Comparison of ENCODE assay signal across 24 mouse cellular contexts in genomic region chr14:61696886-61697554, GRCm38 (mm10).
DNase-seq lines count a peak whose midpoint lies in the region; ATAC-seq and TF ChIP-seq lines count a peak whose summit lies in the region.
"Had no signal": no experiment of that assay in that cellular context is flagged by ENCODE, and none has a peak within 500 bp of the region (broad histone marks: within the 10 kb centered on the region; RNA-seq: fewer than 3 reads in every experiment).

No protein-coding gene starts in this region.

- TF ChIP-seq POLR2A in liver, adult 2 months (IDR thresholded peaks at IDR 0.05; ENCODE audit: extremely low read depth, insufficient read depth, low read length): no peak
- no peak for TF ChIP-seq POLR2A in CH12.LX (IDR thresholded peaks at IDR 0.05; ENCODE audit: low read depth, low read length)
- no peak for TF ChIP-seq POLR2A in bone marrow macrophage, adult 2 months (IDR thresholded peaks at IDR 0.05; ENCODE audit: borderline replicate concordance, low read depth, low read length)

- no peak for ATAC-seq in frontal cortex, adult (ENCODE audit: low TSS enrichment)
- ATAC-seq: forebrain, embryonic 16.5 days; hindbrain, embryonic 16.5 days; intestine, embryonic 16.5 days had no signal

- TF ChIP-seq RAD21 in CH12.LX (IDR thresholded peaks at IDR 0.05; ENCODE audit: low read depth, low read length): no peak

- no peaks in the 10 kb centered on the region for H3K9me3 ChIP-seq in CH12.LX (replicated peaks; ENCODE audit: low read length)
- H3K9me3 ChIP-seq: embryonic facial prominence, embryonic 12.5 days; heart, embryonic 10.5 days; limb, embryonic 13.5 days; neural tube, embryonic 13.5 days had no signal

- peak overlapping the region; percentile 37 for H3K4me2 ChIP-seq in CH12.LX (ENCODE audit: insufficient read depth, low read depth, poor library complexity, severe bottlenecking)
- H3K4me2 ChIP-seq: embryonic facial prominence, embryonic 12.5 days; limb, embryonic 13.5 days; neural tube, embryonic 13.5 days had no signal

- dilution Hi-C loops in CH12.LX (cut with MboI; ENCODE audit: extremely low pct_ligation_motif_present, extremely low pct_unique_long_range_greater_than_20kb, low sequenced_read_pairs): no loop called here

- no peak overlapping the region for H3K4me3 ChIP-seq in liver, adult 2 months (ENCODE audit: insufficient read depth, low read depth, low read length)
- H3K4me3 ChIP-seq in CH12.LX (replicated peaks in 1 of 3; ENCODE audit: low read depth in 2 of 3, low read length in 2 of 3, poor library complexity in 1 of 3) (no peak overlapping the region), macrophage (ENCODE audit: inconsistent target) (no peak overlapping the region)
- no peak overlapping the region for H3K4me3 ChIP-seq in bone marrow macrophage, adult 2 months (ENCODE audit: insufficient read depth, low read length)
- H3K4me3 ChIP-seq: embryonic facial prominence, embryonic 12.5 days; heart, embryonic 10.5 days; limb, embryonic 13.5 days; myocyte; neural tube, embryonic 13.5 days had no signal

- no peak overlapping the region for H3K27ac ChIP-seq in liver, adult 2 months (replicated peaks; ENCODE audit: insufficient read depth, low read depth, low read length)
- no peak overlapping the region for H3K27ac ChIP-seq in CH12.LX (ENCODE audit: insufficient read depth, low read depth)
- H3K27ac ChIP-seq in bone marrow macrophage, adult 2 months (ENCODE audit: insufficient read depth, low read depth, low read length): peak overlapping the region; percentile 35
- H3K27ac ChIP-seq in macrophage: peak overlapping the region; percentile 29
- H3K27ac ChIP-seq: embryonic facial prominence, embryonic 12.5 days; heart, embryonic 10.5 days; limb, embryonic 13.5 days; neural tube, embryonic 13.5 days had no signal

- no peaks in the 10 kb centered on the region for H3K79me2 ChIP-seq in liver, adult 2 months (ENCODE audit: control insufficient read depth, insufficient read depth, low read length)
- H3K79me2 ChIP-seq in CH12.LX (replicated peaks; ENCODE audit: control insufficient read depth, extremely low read depth, insufficient read depth, poor library complexity, severe bottlenecking): no peaks in the 10 kb centered on the region
- no peaks in the 10 kb centered on the region for H3K79me2 ChIP-seq in macrophage (ENCODE audit: inconsistent target)

- H3K4me1 ChIP-seq in liver, adult 2 months (ENCODE audit: control insufficient read depth, insufficient read depth, low read length): no peaks in the 10 kb centered on the region; the same call in 1 of the 2 replicates
- peaks cover 4 to 18% of the 10 kb centered on the region in 2 experiments; a peak in 2 of 4 replicates for H3K4me1 ChIP-seq in CH12.LX (ENCODE audit: control insufficient read depth in 1 of 2, insufficient read depth in 2 of 2)
- H3K4me1 ChIP-seq in bone marrow macrophage, adult 2 months (ENCODE audit: control insufficient read depth, insufficient read depth, low read length): peaks cover 32% of the 10 kb centered on the region
- H3K4me1 ChIP-seq: heart, embryonic 10.5 days; neural tube, embryonic 13.5 days had no signal

- DNase-seq in liver, adult 2 months (ENCODE audit: extremely low read depth, low read depth, low spot score): peak; percentile 63
- DNase-seq in liver: no peak
- no peak for DNase-seq in CH12.LX (ENCODE audit: extremely low read depth)
- no peak for DNase-seq in cerebellum, postnatal 4 days (ENCODE audit: low spot score in 2 of 2)
- DNase-seq in adrenal gland, postnatal 4 days (ENCODE audit: low spot score in 2 of 2): no peak
- DNase-seq: adrenal gland, postnatal 25 days; cerebellum, adult 11-12 months; cerebellum, postnatal 10 days; gastrocnemius, postnatal 25 days; kidney, postnatal 36 days; lung, postnatal 14 days; midbrain, embryonic 14.5 days; thymus, postnatal 25 days had no signal

- TF ChIP-seq EP300 in CH12.LX (IDR thresholded peaks at IDR 0.05; ENCODE audit: low read length): no peak

- no peaks in the 10 kb centered on the region for H3K36me3 ChIP-seq in liver, adult 2 months (ENCODE audit: control insufficient read depth, insufficient read depth, low read length)
- no peaks in the 10 kb centered on the region for H3K36me3 ChIP-seq in CH12.LX (replicated peaks in 1 of 2; ENCODE audit: control insufficient read depth in 1 of 2, insufficient read depth in 1 of 2, low read length in 1 of 2)
- H3K36me3 ChIP-seq in macrophage (ENCODE audit: inconsistent target): no peaks in the 10 kb centered on the region
- H3K36me3 ChIP-seq: embryonic facial prominence, embryonic 12.5 days; heart, embryonic 10.5 days; limb, embryonic 13.5 days; neural tube, embryonic 13.5 days had no signal

- H3K9ac ChIP-seq in liver, adult 2 months (ENCODE audit: low read depth, low read length): no peak overlapping the region
- no peak overlapping the region for H3K9ac ChIP-seq in CH12.LX (ENCODE audit: insufficient read depth, low read depth)
- H3K9ac ChIP-seq: embryonic facial prominence, embryonic 12.5 days; limb, embryonic 13.5 days; neural tube, embryonic 13.5 days had no signal

- H3K27me3 ChIP-seq in liver, adult 2 months (ENCODE audit: control insufficient read depth, insufficient read depth, low read length): no peaks in the 10 kb centered on the region
- H3K27me3 ChIP-seq in CH12.LX (replicated peaks): no peaks in the 10 kb centered on the region
- H3K27me3 ChIP-seq: embryonic facial prominence, embryonic 12.5 days had no signal

- TF ChIP-seq CTCF in liver, adult 2 months (IDR thresholded peaks at IDR 0.05; ENCODE audit: low read depth, low read length): no peak
- no peak for TF ChIP-seq CTCF in CH12.LX (conservative IDR thresholded peaks at IDR 0.05 in 1 of 2, IDR thresholded peaks at IDR 0.05 in 1 of 2; ENCODE audit: low read depth in 2 of 2, low read length in 2 of 2)
- TF ChIP-seq CTCF in bone marrow macrophage, adult 2 months (IDR thresholded peaks at IDR 0.05; ENCODE audit: low read depth, low read length): no peak

- 78% methylated on average over 13 of the region's 13 CpGs for WGBS in liver, adult 2 months
- WGBS in macrophage (ENCODE audit: missing documents): 52% methylated on average over 13 of the region's 13 CpGs

- in situ Hi-C loops in CH12.LX (cut with MboI; ENCODE audit: low pct_ligation_motif_present, low pct_unique_long_range_greater_than_20kb, low sequenced_read_pairs): no loop called here

TF ChIP-seq in CH12.LX, 34 proteins besides CTCF, POLR2A, EP300 and RAD21:
- TF ChIP-seq BHLHE40 (IDR thresholded peaks at IDR 0.05; ENCODE audit: low read depth, low read length): peak; percentile 40; the same call in 1 of the 2 replicates
- no peak for TF ChIP-seq NRF1 (IDR thresholded peaks at IDR 0.05; ENCODE audit: low read depth, low read length)
- no peak for TF ChIP-seq JUND (conservative IDR thresholded peaks at IDR 0.05; ENCODE audit: low read depth, low read length)
- no peak for TF ChIP-seq MXI1 (IDR thresholded peaks at IDR 0.05; ENCODE audit: low read depth, low read length)

Comparison
In these comparisons a context has a peak if more than half of its experiments do, and no peak if none do; other contexts are left out.
1. H3K27ac ChIP-seq: peak in bone marrow macrophage, adult 2 months (single experiment) and macrophage (single experiment); none in liver, adult 2 months (single experiment) and CH12.LX (single experiment).